Mouse (Mus musculus): ENCODE measurements around the gene Arhgdib. TPM values are rescaled to one million over a fixed set of nuclear protein-coding genes. Genes with fewer than 3 reads are reported as not detected.
"Not testable (repeated sequence)": the region's sequence is repeated elsewhere in the genome, so short reads cannot be mapped to it uniquely, and the experiment has no call there.

Arhgdib gene
- polyA plus RNA-seq, 1 experiment from 2014 or later = 33.9 TPM

- not testable (repeated sequence) for H3K36me3 ChIP-seq; H3K27ac ChIP-seq; H3K9ac ChIP-seq (replicated peaks); H3K4me2 ChIP-seq; H3K9me3 ChIP-seq; H3K4me3 ChIP-seq (replicated peaks); H3K4me1 ChIP-seq (replicated peaks); ATAC-seq (ENCODE audit: insufficient number of reproducible peaks, insufficient read depth, low FRiP score, low TSS enrichment, low read depth); H3K27me3 ChIP-seq
- 43% methylated on average over 1 of the region's 1 CpGs for WGBS
Measured at GRCm38 (mm10) chr6:136884766-136885165, 56.9 kb downstream of the Arhgdib start.

- ATAC-seq (ENCODE audit: insufficient number of reproducible peaks, insufficient read depth, low FRiP score, low TSS enrichment, low read depth) = no peak
- 94% methylated on average over 6 of the region's 6 CpGs for WGBS
- H3K4me3 ChIP-seq (replicated peaks) = no peak overlapping the region
Measured at GRCm38 (mm10) chr6:136883961-136884360, 57.7 kb downstream of the Arhgdib start.

GRCm38 (mm10) chr6:136883431-136883915 lies 58.2 kb downstream of the Arhgdib start:
- ATAC-seq (ENCODE audit: insufficient number of reproducible peaks, insufficient read depth, low FRiP score, low TSS enrichment, low read depth) = no peak; the same call in 1 of the 2 replicates

More at GRCm38 (mm10) chr6:136883961-136884360, 57.7 kb downstream of the Arhgdib start:
- H3K27ac ChIP-seq = no peak overlapping the region
- H3K27me3 ChIP-seq = no peaks in the 10 kb centered on the region
- H3K4me1 ChIP-seq (replicated peaks) = peaks cover 3% of the 10 kb centered on the region; the same call in 1 of the 2 replicates
- no peak overlapping the region for H3K9ac ChIP-seq (replicated peaks)
- H3K36me3 ChIP-seq = no peaks in the 10 kb centered on the region
- H3K4me2 ChIP-seq = no peak overlapping the region
- no peaks in the 10 kb centered on the region for H3K9me3 ChIP-seq

DNA sequence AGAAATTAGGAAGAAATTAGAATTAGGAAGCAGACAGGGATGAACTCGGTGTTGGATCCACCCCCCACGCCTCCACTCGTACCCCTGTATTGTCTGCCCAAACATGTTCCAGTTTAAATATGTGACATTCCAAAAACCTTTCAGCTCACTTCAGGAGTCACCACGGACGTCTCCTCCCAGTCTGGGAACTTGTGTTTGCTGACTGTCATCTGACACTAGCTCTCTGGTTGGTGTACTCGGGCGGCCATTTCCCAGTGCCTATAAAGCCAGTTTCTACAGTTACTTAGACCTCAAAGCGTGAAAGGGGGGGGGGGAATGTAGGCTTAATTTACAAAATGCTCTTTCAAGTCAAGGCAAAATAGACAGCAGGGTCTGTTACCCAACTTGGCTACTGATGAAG lies 60.0 kb downstream of the Arhgdib start:
- peaks cover 3% of the 10 kb centered on the region; the same call in 1 of the 2 replicates for H3K4me1 ChIP-seq (replicated peaks)
- H3K4me3 ChIP-seq (replicated peaks) = no peak overlapping the region
- no peaks in the 10 kb centered on the region for H3K27me3 ChIP-seq
- 54% methylated on average over 8 of the region's 8 CpGs for WGBS
- ATAC-seq (ENCODE audit: insufficient number of reproducible peaks, insufficient read depth, low FRiP score, low TSS enrichment, low read depth) = no peak
- H3K4me2 ChIP-seq = no peak overlapping the region
- H3K9me3 ChIP-seq = no peaks in the 10 kb centered on the region
- 0 out of 2 replicates have a peak overlapping the region, but pooled peaks have one; percentile 23 for H3K27ac ChIP-seq
- H3K36me3 ChIP-seq = no peaks in the 10 kb centered on the region
- no peak overlapping the region for H3K9ac ChIP-seq (replicated peaks)

More at GRCm38 (mm10) chr6:136883431-136883915, 58.2 kb downstream of the Arhgdib start:
- Histone ChIP-seq H3K4me3 (replicated peaks) (no peak overlapping the region), H3K36me3 (no peaks in the 10 kb centered on the region), H3K27me3 (no peaks in the 10 kb centered on the region), H3K9ac (replicated peaks) (no peak overlapping the region), H3K27ac (no peak overlapping the region), H3K4me2 (no peak overlapping the region), H3K9me3 (no peaks in the 10 kb centered on the region), H3K4me1 (replicated peaks) (peaks cover 3% of the 10 kb centered on the region; the same call in 1 of the 2 replicates)
- WGBS = 87% methylated on average over 3 of the region's 3 CpGs

DNA sequence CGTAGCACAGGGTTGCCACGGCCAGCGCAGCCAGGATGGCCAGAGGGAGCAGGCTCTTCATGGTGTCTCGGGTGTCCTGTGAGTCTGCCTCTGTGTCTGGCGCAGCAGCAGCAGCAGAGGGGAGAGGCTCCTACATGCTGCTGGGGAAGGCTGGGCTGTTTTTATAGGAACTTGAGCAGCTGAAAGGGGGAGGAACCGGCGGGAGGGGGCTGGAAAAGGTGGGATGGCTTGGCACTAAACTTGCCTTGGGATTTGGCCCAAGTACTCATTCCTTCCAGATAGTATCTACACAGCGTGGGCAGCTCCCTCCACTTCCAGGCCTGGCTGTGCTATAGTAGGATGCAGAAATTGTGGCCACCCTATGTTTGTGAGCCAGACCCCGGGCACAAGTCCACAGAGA lies 66.0 kb downstream of the Arhgdib start, which contains the start of gene Mgp:
Mgp (minus strand) TSS at position 154 of the 400 bp plus-strand sequence.
- 24% methylated on average over 9 of the region's 9 CpGs for WGBS
- Histone ChIP-seq H3K4me2 (peak within 1 kb of the TSS; percentile 55), H3K27ac (peak within 1 kb of the TSS; percentile 60), H3K36me3 (no peaks in the 10 kb centered on the region), H3K9me3 (no peaks in the 10 kb centered on the region), H3K27me3 (no peaks in the 10 kb centered on the region), H3K9ac (replicated peaks) (peak within 1 kb of the TSS; percentile 52), H3K4me1 (replicated peaks) (peaks cover 24% of the 10 kb centered on the region), H3K4me3 (replicated peaks) (peak within 1 kb of the TSS; percentile 30)
- ATAC-seq (ENCODE audit: insufficient number of reproducible peaks, insufficient read depth, low FRiP score, low TSS enrichment, low read depth) = peak; percentile 65; the same call in 1 of the 2 replicates

DNA sequence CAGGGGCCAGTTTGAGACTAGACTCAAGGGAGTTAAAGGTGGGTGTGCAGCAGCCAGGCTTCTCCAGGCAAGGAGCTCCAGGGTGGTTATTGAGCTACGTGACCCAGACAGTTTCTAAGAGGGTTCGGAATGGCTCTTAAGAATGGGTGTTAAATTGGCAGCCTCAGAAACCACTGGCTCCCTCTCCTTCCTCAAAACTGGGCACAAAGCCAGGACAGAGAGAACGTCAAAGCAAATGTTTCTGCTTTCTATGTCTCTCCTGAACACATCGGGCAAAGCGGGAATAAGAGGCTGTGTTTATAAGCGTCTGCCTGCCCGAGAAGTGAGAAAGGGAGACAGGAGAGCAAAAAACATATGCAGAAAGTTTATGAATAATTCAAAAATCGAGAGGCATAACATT lies 67.1 kb downstream of the Arhgdib start:
- H3K9ac ChIP-seq (replicated peaks) = no peak overlapping the region
- H3K27me3 ChIP-seq = no peaks in the 10 kb centered on the region
- WGBS = 46% methylated on average over 8 of the region's 8 CpGs
- H3K4me2 ChIP-seq = peak overlapping the region; percentile 55
- H3K27ac ChIP-seq = peak overlapping the region; percentile 8
- H3K9me3 ChIP-seq = no peaks in the 10 kb centered on the region
- ATAC-seq (ENCODE audit: insufficient number of reproducible peaks, insufficient read depth, low FRiP score, low TSS enrichment, low read depth) = no peak
- H3K4me1 ChIP-seq (replicated peaks) = peaks cover 24% of the 10 kb centered on the region
- no peak overlapping the region; the same call in 1 of the 2 replicates for H3K4me3 ChIP-seq (replicated peaks)
- H3K36me3 ChIP-seq = no peaks in the 10 kb centered on the region

Other genes starting within 250 kb of the Arhgdib start
- 0.22 TPM in 1 of 2 replicates, not detected in the other for gene Gucy2c, start 160.1 kb downstream of the Arhgdib start, polyA plus RNA-seq (2016; fragmentation: Nextera tagmentation; extraction: Ambion mirVana)
- 0.70 and 0.89 TPM in 2 replicates for gene Hist4h4, start 137.5 kb downstream of the Arhgdib start, polyA plus RNA-seq (2016; fragmentation: Nextera tagmentation; extraction: Ambion mirVana)
- gene H2afj, start 133.7 kb downstream of the Arhgdib start, polyA plus RNA-seq (2016; fragmentation: Nextera tagmentation; extraction: Ambion mirVana) = 99.7 and 111 TPM in 2 replicates
- 3.6 and 4.0 TPM in 2 replicates for gene BC049715, start 114.3 kb downstream of the Arhgdib start, polyA plus RNA-seq (2016; fragmentation: Nextera tagmentation; extraction: Ambion mirVana)
- 133 and 139 TPM in 2 replicates for gene Wbp11, start 113.7 kb downstream of the Arhgdib start, polyA plus RNA-seq (2016; fragmentation: Nextera tagmentation; extraction: Ambion mirVana)
- not detected in 2 replicates for gene Smco3, start 106.4 kb downstream of the Arhgdib start, polyA plus RNA-seq (2016; fragmentation: Nextera tagmentation; extraction: Ambion mirVana)
- gene Art4, start 84.2 kb downstream of the Arhgdib start, polyA plus RNA-seq (2016; fragmentation: Nextera tagmentation; extraction: Ambion mirVana) = 1.8 and 2.5 TPM in 2 replicates
- 28.7 and 40.3 TPM in 2 replicates for gene Mgp, start 66.1 kb downstream of the Arhgdib start, polyA plus RNA-seq (2016; fragmentation: Nextera tagmentation; extraction: Ambion mirVana)
- gene Erp27, start 19.7 kb downstream of the Arhgdib start, polyA plus RNA-seq (2016; fragmentation: Nextera tagmentation; extraction: Ambion mirVana) = 0.15 and 0.33 TPM in 2 replicates
- 0.23 TPM in 1 of 2 replicates, not detected in the other for gene Pde6h, start 18.1 kb downstream of the Arhgdib start, polyA plus RNA-seq (2016; fragmentation: Nextera tagmentation; extraction: Ambion mirVana)
- 4.3 and 5.1 TPM in 2 replicates for gene Rerg, start 228.6 kb upstream of the Arhgdib start, polyA plus RNA-seq (2016; fragmentation: Nextera tagmentation; extraction: Ambion mirVana)